Mouse (Mus musculus) small intestine, adult 2 months (tissue): ENCODE results near the gene Adipoq.

Source experiments
- CTCF ChIP-seq: fragments of 200-500 bp; IDR thresholded peaks from 2 replicates; pipeline ENCODE4 v1.5.1; 2012; ENCODE audit warnings: low read depth, mild to moderate bottlenecking, control low read depth, inconsistent platforms, low read length, moderate library complexity, mixed read lengths; ENCODE audit not compliant: insufficient replicate concordance, insufficient read length; ENCODE audit errors: extremely low read depth
- POLR2A ChIP-seq: fragments of 200-500 bp; IDR thresholded peaks from 2 replicates; pipeline ENCODE4 v1.6.1; 2012; ENCODE audit warnings: low read depth, mild to moderate bottlenecking, control low read depth, inconsistent platforms, low read length, moderate library complexity

DNA sequence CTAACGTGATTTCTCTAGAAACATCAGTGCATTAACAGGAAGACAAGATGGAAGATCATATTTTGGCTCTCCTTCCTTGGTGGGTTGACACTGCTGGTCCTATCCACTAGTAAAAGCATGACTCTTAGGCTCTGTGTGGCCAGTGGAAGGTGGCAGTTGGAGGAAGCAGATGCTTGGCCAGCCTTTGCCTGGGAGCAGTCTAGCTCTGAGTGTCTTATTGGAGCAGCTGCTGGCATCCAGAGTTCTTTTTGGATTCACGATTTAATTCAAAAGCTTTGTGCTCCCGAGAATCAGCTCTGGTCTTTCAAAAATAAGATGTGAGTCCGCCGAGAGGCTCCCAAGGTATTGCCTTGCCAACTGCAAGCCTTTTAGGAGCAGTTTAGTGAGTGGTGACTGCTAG lies 1.1 kb upstream of the Adipoq start:
- TF ChIP-seq CTCF (no peak), POLR2A (no peak)
